Mouse (Mus musculus) limb, embryonic 15.5 days (tissue): ENCODE results near the gene Tcl1b2. TPM values are rescaled to one million over a fixed set of nuclear protein-coding genes. Genes with fewer than 3 reads are reported as not detected.
"Not testable (repeated sequence)": the region's sequence is repeated elsewhere in the genome, so short reads cannot be mapped to it uniquely, and the experiment has no call there.

ENCODE experiments used
- ATAC-seq: fragments of 200-750 bp; cut with Nextera tagmentation; 2 replicates; pipeline ENCODE4 v1.8.0; 2017; ENCODE audit warnings: low read depth, moderate TSS enrichment; ENCODE audit not compliant: insufficient number of reproducible peaks, low FRiP score, low TSS enrichment
- H3K27ac ChIP-seq: fragments of 300-500 bp; sonication (generic); 2 replicates; pipeline ENCODE4 v1.5.1; 2015; ENCODE audit warnings: moderate library complexity, mild to moderate bottlenecking, inconsistent platforms
- H3K27me3 ChIP-seq: fragments of 300-500 bp; sonication (generic); 2 replicates; pipeline ENCODE4 v1.6.1; 2015; ENCODE audit warnings: inconsistent platforms
- H3K36me3 ChIP-seq: fragments of 300-500 bp; sonication (generic); 2 replicates; pipeline ENCODE4 v1.6.1; 2015; ENCODE audit warnings: inconsistent platforms
- H3K4me1 ChIP-seq: fragments of 300-500 bp; sonication (generic); 2 replicates; pipeline ENCODE4 v1.6.1; 2015; ENCODE audit warnings: inconsistent platforms
- H3K4me2 ChIP-seq: fragments of 300-500 bp; sonication (generic); 2 replicates; pipeline ENCODE4 v1.6.1; 2015; ENCODE audit warnings: mild to moderate bottlenecking, inconsistent platforms
- H3K4me3 ChIP-seq: fragments of 300-500 bp; sonication (generic); 2 replicates; pipeline ENCODE4 v1.5.1; 2015; ENCODE audit warnings: mild to moderate bottlenecking, inconsistent platforms
- H3K9ac ChIP-seq: fragments of 300-500 bp; sonication (generic); 2 replicates; pipeline ENCODE4 v1.6.1; 2015; ENCODE audit warnings: inconsistent platforms
- H3K9me3 ChIP-seq: fragments of 300-500 bp; sonication (generic); 2 replicates; pipeline ENCODE4 v1.6.1; 2016; ENCODE audit warnings: inconsistent platforms
- WGBS: fragments of 180-500 bp; shearing (Covaris S2); methylation state at CpG from one replicate; pipeline ENCODE4 v1.1.7; 2015; 5-methylcytosine and 5-hydroxymethylcytosine counted together
- polyA plus RNA-seq: library from polyadenylated mRNA; unstranded; fragments of >200 nt; fragmentation: Nextera tagmentation; extraction: Ambion mirVana; gene quantifications from 2 replicates; pipeline ENCODE4 v1.2.1, GENCODE M21; 2015

Gene Tcl1b2
- polyA plus RNA-seq, 1 experiment from 2014 or later: not detected

GRCm38 (mm10) chr12:105127607-105128006 is 18.2 kb upstream of the Tcl1b2 start:
- Histone ChIP-seq H3K36me3 (no peaks in the 10 kb centered on the region), H3K4me1 (no peaks in the 10 kb centered on the region), H3K9me3 (no peaks in the 10 kb centered on the region), H3K4me2 (no peak overlapping the region), H3K27ac (no peak overlapping the region), H3K27me3 (no peaks in the 10 kb centered on the region), H3K9ac (no peak overlapping the region), H3K4me3 (no peak overlapping the region)
- no peak for ATAC-seq
- 78% methylated on average over 2 of the region's 2 CpGs for WGBS

- H3K4me2 ChIP-seq, ATAC-seq, H3K4me3 ChIP-seq, H3K36me3 ChIP-seq, H3K27me3 ChIP-seq, H3K4me1 ChIP-seq, H3K27ac ChIP-seq, H3K9me3 ChIP-seq, H3K9ac ChIP-seq: not testable (repeated sequence)
- 52% methylated on average over 3 of the region's 3 CpGs for WGBS
Measured at GRCm38 (mm10) chr12:105129494-105130205, 16.2 kb upstream of the Tcl1b2 start.

- not testable (repeated sequence) for H3K36me3 ChIP-seq, H3K4me3 ChIP-seq, H3K27me3 ChIP-seq, H3K9ac ChIP-seq, H3K27ac ChIP-seq, H3K4me2 ChIP-seq, H3K4me1 ChIP-seq, ATAC-seq, H3K9me3 ChIP-seq
- 66% methylated on average over 2 of the region's 2 CpGs for WGBS
Measured at GRCm38 (mm10) chr12:105134167-105134566, 11.6 kb upstream of the Tcl1b2 start.

GRCm38 (mm10) chr12:105134826-105135225 is 11.0 kb upstream of the Tcl1b2 start:
- ATAC-seq, H3K9ac ChIP-seq: not testable (repeated sequence)
- 79% methylated on average over 4 of the region's 4 CpGs for WGBS

GRCm38 (mm10) chr12:105137729-105138128 is 8.1 kb upstream of the Tcl1b2 start:
- H3K27me3 ChIP-seq, H3K4me3 ChIP-seq, H3K27ac ChIP-seq, H3K9ac ChIP-seq, H3K4me1 ChIP-seq, H3K36me3 ChIP-seq, H3K9me3 ChIP-seq, H3K4me2 ChIP-seq, ATAC-seq: not testable (repeated sequence)
- WGBS: 88% methylated on average over 1 of the region's 1 CpGs

More at GRCm38 (mm10) chr12:105134826-105135225, 11.0 kb upstream of the Tcl1b2 start:
- not testable (repeated sequence) for H3K4me1 ChIP-seq, H3K27me3 ChIP-seq, H3K4me3 ChIP-seq, H3K36me3 ChIP-seq, H3K4me2 ChIP-seq, H3K9me3 ChIP-seq, H3K27ac ChIP-seq

GRCm38 (mm10) chr12:105143096-105143495 is 2.7 kb upstream of the Tcl1b2 start:
- Histone ChIP-seq H3K4me2 (no peak overlapping the region), H3K9ac (no peak overlapping the region), H3K4me1 (no peaks in the 10 kb centered on the region), H3K36me3 (no peaks in the 10 kb centered on the region), H3K27ac (no peak overlapping the region), H3K27me3 (no peaks in the 10 kb centered on the region), H3K9me3 (no peaks in the 10 kb centered on the region), H3K4me3 (no peak overlapping the region)
- ATAC-seq: no peak
- WGBS: 91% methylated on average over 3 of the region's 3 CpGs

GRCm38 (mm10) chr12:105144928-105145327 is 886 bp upstream of the Tcl1b2 start:
- WGBS: 25% methylated on average over 1 of the region's 1 CpGs
- not testable (repeated sequence) for ATAC-seq

GRCm38 (mm10) chr12:105155286-105155685 is 9.5 kb downstream of the Tcl1b2 start:
- not testable (repeated sequence) for H3K4me1 ChIP-seq, H3K27me3 ChIP-seq, ATAC-seq, H3K4me2 ChIP-seq, H3K36me3 ChIP-seq, H3K4me3 ChIP-seq, H3K27ac ChIP-seq, H3K9me3 ChIP-seq, H3K9ac ChIP-seq
- 73% methylated on average over 4 of the region's 4 CpGs for WGBS

More at GRCm38 (mm10) chr12:105144928-105145327, 886 bp upstream of the Tcl1b2 start:
- not testable (repeated sequence) for H3K4me1 ChIP-seq, H3K9me3 ChIP-seq, H3K4me2 ChIP-seq, H3K36me3 ChIP-seq, H3K4me3 ChIP-seq, H3K27ac ChIP-seq, H3K9ac ChIP-seq, H3K27me3 ChIP-seq

- ATAC-seq: no peak
- no peaks in the 10 kb centered on the region for H3K36me3 ChIP-seq
- no peaks in the 10 kb centered on the region for H3K27me3 ChIP-seq
- no peak overlapping the region for H3K4me3 ChIP-seq
- no peak overlapping the region for H3K27ac ChIP-seq
- 69% methylated on average over 6 of the region's 6 CpGs for WGBS
- H3K9ac ChIP-seq: no peak overlapping the region
- H3K4me2 ChIP-seq: no peak overlapping the region
- no peaks in the 10 kb centered on the region for H3K9me3 ChIP-seq
- 0 out of 2 replicates have a peak, but pooled peaks cover 3% of the 10 kb centered on the region for H3K4me1 ChIP-seq
Measured at GRCm38 (mm10) chr12:105158842-105159241, 13.0 kb downstream of the Tcl1b2 start.

- WGBS: 69% methylated on average over 4 of the region's 4 CpGs
- no peak for ATAC-seq
- Histone ChIP-seq H3K4me1 (0 out of 2 replicates have a peak, but pooled peaks cover 3% of the 10 kb centered on the region), H3K4me3 (no peak within 1 kb of the TSS), H3K36me3 (no peaks in the 10 kb centered on the region), H3K4me2 (no peak within 1 kb of the TSS), H3K9me3 (no peaks in the 10 kb centered on the region), H3K9ac (no peak within 1 kb of the TSS), H3K27ac (no peak within 1 kb of the TSS), H3K27me3 (no peaks in the 10 kb centered on the region)
Measured at GRCm38 (mm10) chr12:105159390-105159789, 13.6 kb downstream of the Tcl1b2 start, which contains the start of gene Tcl1b1. Tcl1b1 (plus strand) TSS chr12:105159690.

GRCm38 (mm10) chr12:105166734-105167133 is 20.9 kb downstream of the Tcl1b2 start:
- H3K27me3 ChIP-seq: no peaks in the 10 kb centered on the region
- no peak overlapping the region for H3K27ac ChIP-seq
- no peak overlapping the region for H3K9ac ChIP-seq
- no peak overlapping the region for H3K4me2 ChIP-seq
- H3K9me3 ChIP-seq: no peaks in the 10 kb centered on the region
- ATAC-seq: no peak
- H3K36me3 ChIP-seq: no peaks in the 10 kb centered on the region
- no peak overlapping the region for H3K4me3 ChIP-seq
- H3K4me1 ChIP-seq: no peaks in the 10 kb centered on the region
- WGBS: 59% methylated on average over 3 of the region's 3 CpGs

- 80% methylated on average over 2 of the region's 2 CpGs for WGBS
- no peak overlapping the region for H3K4me2 ChIP-seq
Measured at GRCm38 (mm10) chr12:105173366-105173765, 27.6 kb downstream of the Tcl1b2 start.

More at GRCm38 (mm10) chr12:105173366-105173765, 27.6 kb downstream of the Tcl1b2 start:
- no peak overlapping the region for H3K4me3 ChIP-seq
- no peak for ATAC-seq
- no peaks in the 10 kb centered on the region for H3K27me3 ChIP-seq
- H3K4me1 ChIP-seq: no peaks in the 10 kb centered on the region
- H3K27ac ChIP-seq: no peak overlapping the region
- no peaks in the 10 kb centered on the region for H3K9me3 ChIP-seq
- no peak overlapping the region for H3K9ac ChIP-seq
- no peaks in the 10 kb centered on the region for H3K36me3 ChIP-seq
